Mouse (Mus musculus) myocyte (in vitro differentiated cells): ENCODE measurements around the gene Tmem82.

Experiments
- E2F4 ChIP-seq: IDR thresholded peaks from one replicate; pipeline ENCODE4 v1.6.1; 2011; ENCODE audit warnings: mild to moderate bottlenecking, control low read depth, moderate library complexity; ENCODE audit not compliant: insufficient read depth
- POLR2A ChIP-seq: IDR thresholded peaks from one replicate; pipeline ENCODE4 v1.6.1; 2011; ENCODE audit warnings: low read depth, mild to moderate bottlenecking, control low read depth, moderate library complexity; ENCODE audit not compliant: insufficient read length
- SRF ChIP-seq: IDR thresholded peaks from one replicate; pipeline ENCODE4 v1.6.1; 2011; ENCODE audit warnings: low read depth; ENCODE audit not compliant: control insufficient read depth, insufficient read length
- TCF12 ChIP-seq: IDR thresholded peaks from one replicate; pipeline ENCODE4 v1.6.1; 2011; ENCODE audit warnings: mild to moderate bottlenecking, control low read depth; ENCODE audit not compliant: poor library complexity, insufficient read depth, severe bottlenecking
- USF1 ChIP-seq: IDR thresholded peaks from one replicate; pipeline ENCODE4 v1.6.1; 2011; ENCODE audit warnings: low read depth, mild to moderate bottlenecking, control low read depth, moderate library complexity

DNA sequence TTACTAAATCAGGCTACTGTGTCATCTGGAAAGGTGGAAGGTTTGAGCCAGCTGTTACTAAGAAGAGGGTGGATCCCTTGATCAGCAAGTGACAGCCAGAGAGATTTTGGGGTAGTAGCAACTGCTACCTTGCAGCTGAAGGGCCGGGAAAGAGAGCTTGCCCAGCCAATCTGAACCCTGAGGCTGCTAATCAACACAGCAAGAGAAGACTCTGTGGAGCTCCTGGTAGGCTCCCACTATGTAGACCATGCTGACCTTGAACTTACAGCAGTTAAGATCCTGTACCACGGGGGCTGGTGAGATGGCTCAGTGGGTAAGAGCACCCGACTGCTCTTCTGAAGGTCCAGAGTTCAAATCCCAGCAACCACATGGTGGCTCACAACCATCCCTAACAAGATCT is 53.8 kb downstream of the Tmem82 start:
- TF ChIP-seq E2F4 (no peak), POLR2A (no peak), SRF (no peak), TCF12 (no peak), USF1 (no peak)
